Mouse (Mus musculus) gastrocnemius, adult 2 months (tissue): ENCODE measurements around the gene Kcnn3. TPM values are rescaled to one million over a fixed set of nuclear protein-coding genes. Genes with fewer than 3 reads are reported as not detected.
A peak's percentile ranks its signal among the peaks of the same experiment; 100 is the strongest.

Source experiments
- DNase-seq: peaks from one replicate; pipeline ENCODE4 v3.0.0; 2022
- H3K27ac ChIP-seq: fragments of 200-600 bp; 2 replicates; pipeline ENCODE4 v1.8.1; 2022; ENCODE audit warnings: mild to moderate bottlenecking
- H3K4me3 ChIP-seq: fragments of 200-600 bp; 2 replicates; pipeline ENCODE4 v1.8.1; 2022; ENCODE audit warnings: mild to moderate bottlenecking, moderate library complexity
- CTCF ChIP-seq: fragments of 200-600 bp; IDR thresholded peaks from 2 replicates; pipeline ENCODE4 v1.8.1; 2022; ENCODE audit warnings: antibody characterized with exemption, mild to moderate bottlenecking, moderate library complexity
- intact Hi-C: fragments of 180-260 bp; cut with DNase I; formaldehyde crosslinking; loops from one replicate; pipeline ENCODE4 v1.15.1; 2025
- total RNA-seq, 2 experiments: library from RNA; stranded (reverse); gene quantifications; 2 replicates each; pipeline ENCODE4 v1.2.3; 2021

Kcnn3 gene
- total RNA-seq, 2 experiments from 2014 or later: 1.4 to 4.1 TPM

DNA sequence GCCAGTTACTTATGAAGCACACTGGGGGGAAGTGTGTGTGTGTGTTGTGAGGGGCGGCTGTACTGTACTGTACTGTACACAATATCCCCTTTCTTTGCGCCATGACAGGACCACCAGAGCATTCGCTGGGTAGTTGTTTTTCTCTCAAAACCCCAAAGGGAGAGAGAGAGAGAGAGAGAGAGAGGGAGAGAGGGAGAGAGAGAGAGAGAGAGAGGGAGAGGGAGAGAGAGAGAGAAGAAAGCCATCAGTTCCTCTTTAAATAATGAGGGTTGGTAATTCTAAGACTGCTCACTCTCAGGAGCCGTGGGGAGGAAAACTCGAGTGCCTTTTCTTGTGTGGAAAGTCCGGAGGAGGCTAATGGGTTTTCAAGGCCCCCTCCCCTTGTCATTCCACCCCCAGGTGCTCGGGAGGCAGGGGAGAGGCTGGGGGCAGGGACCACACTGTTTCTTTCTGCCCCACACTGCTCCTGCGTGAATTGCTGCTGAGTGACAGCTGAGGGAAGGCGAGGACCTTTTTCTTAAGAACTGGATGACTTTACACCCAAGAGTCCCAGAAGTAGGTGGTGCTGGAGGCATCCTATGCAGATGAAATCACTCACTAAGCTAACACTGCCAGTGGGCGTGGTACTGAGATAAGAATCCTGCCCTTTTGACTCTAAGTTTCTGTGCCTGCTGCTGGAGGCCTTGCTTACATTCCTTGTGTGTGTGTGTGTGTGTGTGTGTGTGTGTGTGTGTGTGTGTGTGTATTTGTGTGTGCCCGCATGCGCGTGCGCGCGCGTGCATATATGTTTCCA, 6.5 kb downstream of the Kcnn3 start:
- no peak overlapping the region for H3K27ac ChIP-seq
- no peak for TF ChIP-seq CTCF
- intact Hi-C loops: no loop called here
- no peak for DNase-seq
- no peak overlapping the region for H3K4me3 ChIP-seq

DNA sequence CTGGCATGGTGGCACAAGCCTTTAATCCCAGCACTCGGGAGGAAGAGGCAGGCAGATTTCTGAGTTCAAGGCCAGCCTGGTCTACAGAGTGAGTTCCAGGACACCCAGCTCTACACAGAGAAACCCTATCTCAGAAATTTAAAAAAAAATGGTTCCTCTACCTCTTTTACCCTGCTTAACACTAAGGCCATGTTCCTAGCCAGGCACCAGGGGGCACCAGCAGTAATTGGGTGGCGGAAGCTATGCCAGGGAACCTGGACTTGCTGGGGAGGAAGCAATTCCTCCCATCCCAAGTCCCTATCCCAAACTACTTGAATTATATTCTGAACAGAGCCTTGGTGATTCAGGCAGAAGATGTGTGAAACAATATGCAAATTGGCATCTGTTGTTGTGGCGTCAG, 9.8 kb downstream of the Kcnn3 start:
- intact Hi-C loops: no loop called here
- Histone ChIP-seq H3K27ac (peak overlapping the region; percentile 58; the same call in 1 of the 2 replicates), H3K4me3 (no peak overlapping the region)
- no peak for DNase-seq
- peak; percentile 20; the same call in 1 of the 2 replicates for TF ChIP-seq CTCF

DNA sequence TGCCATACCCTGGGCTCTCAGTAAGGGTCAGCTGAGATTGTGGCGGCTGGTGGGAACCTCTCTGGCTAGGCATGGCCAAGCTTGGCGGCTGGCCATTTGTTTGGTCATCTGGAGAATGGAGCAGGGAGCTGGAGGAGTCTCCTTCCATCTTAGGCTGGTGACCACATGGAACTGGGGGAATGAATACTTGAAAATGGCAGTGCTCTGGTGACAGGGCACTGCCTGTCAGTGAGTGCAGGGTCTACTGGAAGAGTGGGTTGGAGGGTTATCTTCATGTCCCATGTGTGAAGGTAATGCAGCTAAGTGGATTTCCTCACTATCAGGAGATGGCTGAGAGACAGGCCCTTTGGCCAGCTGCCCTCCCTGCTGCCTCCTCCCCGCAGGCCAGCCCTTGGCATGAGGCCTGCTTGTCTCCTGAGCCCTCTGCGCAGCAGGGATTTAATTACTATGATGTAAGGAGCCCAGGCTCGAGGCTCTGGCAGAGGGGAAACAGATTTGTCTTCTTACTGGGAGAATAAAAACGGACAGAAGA, 14.7 kb downstream of the Kcnn3 start:
- DNase-seq: peak; percentile 85
- TF ChIP-seq CTCF: no peak
- H3K27ac ChIP-seq: no peak overlapping the region; the same call in 1 of the 2 replicates

DNA sequence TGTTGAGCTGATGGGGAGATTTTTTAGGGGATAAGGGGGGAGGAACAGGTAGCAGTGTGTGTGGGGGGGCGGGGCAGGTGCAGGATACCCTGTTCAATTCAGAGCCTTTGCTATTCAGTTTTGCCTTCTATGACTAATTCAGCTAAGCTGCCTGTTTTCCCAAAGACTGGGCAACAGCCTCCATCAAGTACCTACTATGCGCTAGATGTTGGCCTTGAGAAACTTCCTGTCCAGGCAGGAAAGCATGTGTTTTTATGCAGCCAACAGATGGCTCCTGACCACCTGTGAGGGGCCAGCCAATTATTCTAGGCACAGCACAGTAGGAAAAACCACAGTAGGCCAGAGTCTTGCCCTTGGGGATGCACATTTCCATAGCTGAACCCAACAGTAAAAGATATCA, 15.2 kb downstream of the Kcnn3 start:
- intact Hi-C loops: no loop called here
- no peak for DNase-seq
- Histone ChIP-seq H3K27ac (no peak overlapping the region; the same call in 1 of the 2 replicates), H3K4me3 (no peak overlapping the region)
- no peak for TF ChIP-seq CTCF

More for the DNA sequence above, 14.7 kb downstream of the Kcnn3 start:
- no peak overlapping the region for H3K4me3 ChIP-seq
- intact Hi-C loops: no loop called here

DNA sequence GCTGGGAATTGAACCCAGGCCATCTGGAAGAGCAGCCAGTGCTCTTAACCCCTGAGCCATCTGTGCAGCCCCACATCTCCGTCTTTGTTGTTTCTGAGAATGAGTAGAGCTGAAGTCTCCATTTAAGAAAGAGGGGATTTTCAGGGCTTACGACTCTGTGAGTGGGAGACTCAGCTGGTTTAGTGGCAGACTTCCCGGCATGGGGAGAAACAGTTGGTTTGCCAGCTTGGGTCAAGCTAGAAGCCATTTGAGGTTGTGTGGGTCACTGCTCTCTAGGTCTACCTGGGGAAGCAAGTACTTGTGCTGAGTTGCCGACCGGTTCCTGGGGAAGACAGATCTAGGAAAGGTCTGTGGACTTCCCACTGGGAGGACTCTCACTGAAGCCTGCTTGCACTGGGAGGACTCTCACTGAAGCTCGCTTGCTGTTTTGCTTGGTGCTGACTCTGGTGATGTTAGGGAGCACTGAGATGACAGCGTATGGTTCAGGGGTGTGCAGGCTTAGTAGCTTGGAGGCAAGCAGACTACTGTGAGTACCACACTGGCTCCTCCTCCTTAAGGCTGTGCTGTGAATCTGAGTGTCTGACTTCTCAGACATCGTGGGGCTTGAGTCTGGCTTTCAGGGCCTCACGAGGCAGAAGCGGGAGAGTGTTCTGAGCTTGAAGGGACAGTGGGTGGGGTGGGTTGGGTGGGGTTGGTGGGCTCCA, 19.2 kb downstream of the Kcnn3 start:
- intact Hi-C loops: no loop called here
- DNase-seq: no peak
- H3K4me3 ChIP-seq: no peak overlapping the region
- TF ChIP-seq CTCF: no peak
- H3K27ac ChIP-seq: no peak overlapping the region

DNA sequence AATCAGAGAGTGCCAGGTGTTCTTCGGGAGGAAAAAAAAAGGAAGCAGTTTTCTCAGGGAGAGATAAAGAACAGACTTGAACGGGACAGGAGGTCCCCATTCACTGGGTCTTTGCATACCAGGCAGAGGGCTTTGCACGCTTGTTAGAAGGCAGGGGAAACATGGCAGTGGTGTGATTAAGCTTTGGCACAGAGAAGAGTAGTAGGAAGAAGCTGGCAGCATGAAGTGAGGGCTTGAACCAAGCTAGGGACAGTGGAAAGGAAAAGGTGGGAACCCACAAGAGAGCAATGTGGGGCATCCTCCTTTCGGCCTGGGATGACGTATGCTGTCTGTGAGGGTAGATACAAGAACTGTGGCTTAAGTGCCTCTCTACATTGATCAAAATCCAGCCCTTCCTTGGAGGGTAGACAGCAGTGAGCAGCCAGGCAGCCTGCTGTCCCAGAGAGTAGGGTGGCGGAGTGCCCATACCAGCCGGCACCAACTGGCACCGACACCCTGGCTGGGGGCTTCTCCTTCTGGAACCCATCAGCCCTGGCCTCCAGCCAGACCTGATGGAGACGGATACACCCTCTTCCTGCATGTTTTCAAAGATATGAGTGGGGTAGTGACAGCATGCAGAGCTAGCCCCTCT, 19.9 kb downstream of the Kcnn3 start:
- Histone ChIP-seq H3K4me3 (no peak overlapping the region), H3K27ac (no peak overlapping the region)
- intact Hi-C loops: no loop called here
- DNase-seq: no peak
- no peak for TF ChIP-seq CTCF

DNA sequence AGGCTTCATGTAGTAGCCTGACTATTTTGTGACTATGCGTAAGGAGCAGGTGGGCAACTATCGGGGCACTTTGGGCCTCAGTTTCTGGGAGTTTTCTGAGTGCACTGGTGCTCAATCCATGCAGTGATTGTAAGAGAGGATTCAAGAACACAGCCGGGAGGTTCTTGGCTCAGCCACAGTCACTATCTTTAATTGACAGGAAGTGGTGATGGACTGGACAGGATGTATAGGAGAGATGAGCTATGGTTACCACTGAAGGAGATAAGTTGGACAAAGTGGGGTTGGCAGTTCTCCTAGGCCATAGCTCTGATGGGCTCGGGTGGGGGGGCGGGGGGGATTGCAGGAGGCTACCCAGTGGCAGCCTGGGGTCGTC, 20.4 kb downstream of the Kcnn3 start:
- no peak for DNase-seq
- intact Hi-C loops: no loop called here
- no peak for TF ChIP-seq CTCF
- H3K4me3 ChIP-seq: no peak overlapping the region
- H3K27ac ChIP-seq: no peak overlapping the region

DNA sequence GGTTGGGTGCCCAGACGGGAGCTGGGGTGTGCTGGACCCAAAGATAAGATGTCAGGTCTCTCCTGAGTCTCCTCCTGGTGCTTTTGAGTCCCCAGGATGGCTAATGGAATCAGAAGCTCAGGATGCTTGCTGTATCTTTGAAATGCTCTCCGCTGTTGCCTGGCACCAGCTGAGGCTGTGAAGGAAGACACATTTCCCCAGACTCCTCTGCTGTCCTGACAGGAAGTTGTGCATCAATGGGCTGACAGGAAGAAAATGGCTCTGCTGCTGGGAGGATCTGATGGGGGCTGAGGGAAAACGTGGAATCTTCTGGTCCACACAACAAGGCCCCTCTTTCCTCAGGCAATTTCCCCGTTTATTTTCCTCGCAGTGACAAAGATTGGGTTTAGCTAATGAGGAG, 27.0 kb downstream of the Kcnn3 start:
- TF ChIP-seq CTCF: no peak
- no peak for DNase-seq
- intact Hi-C loops: no loop called here
- Histone ChIP-seq H3K27ac (no peak overlapping the region), H3K4me3 (no peak overlapping the region)

DNA sequence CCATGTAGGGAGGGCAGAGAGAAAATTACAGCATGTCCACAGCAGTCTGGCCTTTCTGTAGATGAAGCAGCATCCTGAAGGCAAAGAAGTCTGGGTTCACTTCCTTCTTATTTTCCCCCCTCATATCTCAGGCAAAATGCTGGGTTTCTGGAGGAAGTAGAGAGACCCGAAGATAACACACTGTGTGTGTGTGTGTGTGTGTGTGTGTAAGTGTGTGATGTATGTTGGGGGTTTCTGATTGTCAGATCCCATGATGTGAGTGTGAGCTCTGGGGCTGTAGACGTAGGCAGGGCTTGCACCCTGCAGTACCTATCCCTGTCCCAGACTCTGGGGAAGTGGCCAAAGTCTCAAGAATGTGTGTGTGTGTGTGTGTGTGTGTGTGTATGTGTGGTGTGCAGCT, 28.8 kb downstream of the Kcnn3 start:
- Histone ChIP-seq H3K27ac (no peak overlapping the region), H3K4me3 (no peak overlapping the region)
- intact Hi-C loops: no loop called here
- DNase-seq: no peak
- no peak for TF ChIP-seq CTCF

DNA sequence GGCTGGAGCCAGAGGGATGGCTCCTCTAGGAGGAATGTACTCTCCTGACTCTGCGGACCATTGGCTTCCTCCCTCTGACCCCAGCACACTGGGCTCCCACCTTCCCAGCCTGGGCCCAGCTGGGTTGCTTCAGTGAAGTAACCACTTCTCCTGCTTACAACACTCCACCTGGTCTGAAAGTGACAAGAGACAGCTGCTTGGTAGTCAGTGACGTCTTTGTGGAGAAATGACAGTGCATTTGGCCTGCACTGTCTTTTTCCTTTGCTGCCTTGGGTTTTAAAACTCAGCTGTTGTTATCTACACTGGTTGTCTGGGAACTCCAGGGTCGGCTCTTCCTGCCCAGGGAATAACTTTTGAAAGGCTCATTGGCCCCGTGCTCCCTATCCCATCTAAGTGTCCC, 29.5 kb downstream of the Kcnn3 start:
- no peak for TF ChIP-seq CTCF
- intact Hi-C loops: no loop called here
- no peak for DNase-seq
- no peak overlapping the region for H3K27ac ChIP-seq
- H3K4me3 ChIP-seq: no peak overlapping the region

DNA sequence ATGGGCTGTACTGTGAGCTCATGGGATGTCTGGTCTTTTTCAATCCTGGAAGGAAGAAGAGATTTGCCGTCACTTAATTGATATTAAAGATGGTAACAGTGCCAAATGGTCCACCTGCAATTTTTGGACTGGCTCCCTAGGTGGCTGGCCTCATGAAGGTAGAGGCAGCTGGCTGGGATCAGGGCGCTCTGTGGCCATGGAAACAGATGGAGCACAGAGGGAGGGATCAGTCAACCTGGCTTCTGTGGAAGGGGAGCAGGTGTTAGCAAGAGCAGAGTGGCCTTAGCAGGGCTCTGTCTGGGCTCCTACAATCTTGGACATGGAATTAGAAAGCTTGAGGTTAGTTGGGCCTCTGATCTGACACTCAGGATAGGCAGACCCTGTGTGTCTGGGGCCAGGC, 31.9 kb downstream of the Kcnn3 start:
- intact Hi-C loops: no loop called here
- no peak overlapping the region for H3K27ac ChIP-seq
- DNase-seq: no peak
- H3K4me3 ChIP-seq: no peak overlapping the region
- no peak for TF ChIP-seq CTCF

DNA sequence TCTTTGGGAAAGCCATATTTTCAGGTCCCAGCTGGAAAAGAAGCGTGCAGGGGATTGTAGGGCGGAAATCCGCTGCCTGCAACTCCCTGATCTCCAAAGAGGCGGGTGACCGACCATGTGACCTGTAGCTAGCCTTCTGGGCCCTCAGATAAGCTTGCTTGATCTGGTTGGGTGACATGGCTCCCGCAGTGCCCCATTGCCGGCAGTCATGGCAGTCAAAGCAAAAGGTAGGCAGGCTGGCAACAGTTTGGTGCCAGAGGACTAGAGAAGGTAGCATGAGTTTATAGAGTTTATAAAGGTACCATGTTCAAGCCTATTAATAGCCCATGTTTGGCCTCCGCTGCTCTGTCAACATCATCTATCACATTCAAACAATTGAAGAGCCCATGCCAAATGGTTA, 33.5 kb downstream of the Kcnn3 start:
- intact Hi-C loops: no loop called here
- H3K4me3 ChIP-seq: no peak overlapping the region
- no peak overlapping the region for H3K27ac ChIP-seq
- TF ChIP-seq CTCF: no peak
- DNase-seq: no peak

DNA sequence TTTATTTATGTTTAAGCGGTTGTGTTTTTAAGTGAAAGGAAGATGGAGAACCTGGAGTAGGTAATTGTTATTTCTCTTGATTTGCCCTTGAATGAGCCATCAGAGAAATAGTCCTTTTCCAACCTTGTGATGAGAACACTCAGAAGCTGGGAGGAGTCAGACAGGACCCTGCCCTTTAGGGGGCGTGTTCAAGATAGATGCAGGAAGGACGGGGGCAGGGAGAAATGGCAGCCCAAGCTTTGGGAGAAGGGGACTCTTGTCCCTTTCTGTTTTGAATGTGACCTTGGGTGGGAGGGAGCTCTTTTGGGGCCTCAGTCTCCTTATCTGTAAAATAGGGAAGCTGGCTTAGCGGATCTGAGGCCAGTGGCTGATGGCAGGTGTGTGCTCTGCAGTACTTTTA, 34.0 kb downstream of the Kcnn3 start:
- intact Hi-C loops: no loop called here
- DNase-seq: no peak
- no peak for TF ChIP-seq CTCF
- H3K27ac ChIP-seq: no peak overlapping the region
- H3K4me3 ChIP-seq: no peak overlapping the region
